Mouse (Mus musculus) testis, adult 2 months (tissue): ENCODE measurements around the gene Bfsp2. TPM values are rescaled to one million over a fixed set of nuclear protein-coding genes. Genes with fewer than 3 reads are reported as not detected.

Experiments
- H3K27ac ChIP-seq: fragments of 200-500 bp; 2 replicates; pipeline ENCODE4 v1.5.1; 2012; ENCODE audit warnings: low read depth, low read length; ENCODE audit not compliant: control insufficient read depth, insufficient read depth
- H3K27me3 ChIP-seq: fragments of 200-500 bp; 2 replicates; pipeline ENCODE4 v1.6.1; 2012; ENCODE audit warnings: mild to moderate bottlenecking, low read length, moderate library complexity; ENCODE audit not compliant: control insufficient read depth, insufficient read depth
- H3K36me3 ChIP-seq: fragments of 200-500 bp; 2 replicates; pipeline ENCODE4 v1.6.1; 2012; ENCODE audit warnings: mild to moderate bottlenecking, low read length; ENCODE audit not compliant: control insufficient read depth, insufficient read depth
- H3K4me1 ChIP-seq: fragments of 200-500 bp; 2 replicates; pipeline ENCODE4 v1.6.1; 2012; ENCODE audit warnings: low read length; ENCODE audit not compliant: control insufficient read depth, insufficient read depth
- H3K4me3 ChIP-seq: fragments of 200-500 bp; 2 replicates; pipeline ENCODE4 v1.5.1; 2012; ENCODE audit warnings: low read depth, mild to moderate bottlenecking, low read length, moderate library complexity, mixed read lengths; ENCODE audit not compliant: control insufficient read depth
- CTCF ChIP-seq: fragments of 200-500 bp; IDR thresholded peaks from 2 replicates; pipeline ENCODE4 v1.5.1; 2012; ENCODE audit warnings: low read depth, mild to moderate bottlenecking, inconsistent platforms, low read length, moderate library complexity; ENCODE audit not compliant: control insufficient read depth, insufficient read depth, insufficient replicate concordance
- POLR2A ChIP-seq: fragments of 200-500 bp; IDR thresholded peaks from 2 replicates; pipeline ENCODE4 v1.6.1; 2012; ENCODE audit warnings: low read depth, mild to moderate bottlenecking, inconsistent platforms, low read length, moderate library complexity; ENCODE audit not compliant: control insufficient read depth
- polyA plus RNA-seq: library from polyadenylated mRNA; depleted of rRNA; stranded (reverse); fragments of >200 nt; gene quantifications from 2 replicates; pipeline ENCODE4 v1.2.3, GENCODE M21; 2012

The Bfsp2 gene
- polyA plus RNA-seq, 1 experiment = 0.74 TPM

DNA sequence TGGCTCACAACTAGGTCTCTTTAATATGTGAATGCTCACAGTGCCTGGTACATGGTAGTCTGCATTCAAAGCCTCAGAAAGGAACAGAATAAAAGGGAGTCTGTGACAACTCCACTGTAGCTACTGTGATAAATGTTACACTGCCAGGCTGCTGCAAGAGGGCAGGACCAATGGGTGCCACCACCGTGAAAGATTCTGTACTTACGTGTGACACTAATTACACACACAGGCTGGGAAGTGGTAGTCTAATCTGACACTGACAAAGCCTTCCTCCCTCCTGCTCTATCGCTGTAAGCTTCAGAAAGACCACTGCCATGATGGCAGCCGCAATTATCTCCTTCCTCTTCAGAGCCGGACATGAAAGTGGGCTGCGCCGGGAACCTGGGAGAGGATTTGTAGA lies 11.3 kb downstream of the Bfsp2 start:
- peaks cover 3% of the 10 kb centered on the region for H3K4me1 ChIP-seq
- H3K27ac ChIP-seq = no peak overlapping the region
- TF ChIP-seq CTCF (no peak), POLR2A (no peak)
- H3K4me3 ChIP-seq = no peak overlapping the region
- no peaks in the 10 kb centered on the region for H3K36me3 ChIP-seq
- H3K27me3 ChIP-seq = no peaks in the 10 kb centered on the region

DNA sequence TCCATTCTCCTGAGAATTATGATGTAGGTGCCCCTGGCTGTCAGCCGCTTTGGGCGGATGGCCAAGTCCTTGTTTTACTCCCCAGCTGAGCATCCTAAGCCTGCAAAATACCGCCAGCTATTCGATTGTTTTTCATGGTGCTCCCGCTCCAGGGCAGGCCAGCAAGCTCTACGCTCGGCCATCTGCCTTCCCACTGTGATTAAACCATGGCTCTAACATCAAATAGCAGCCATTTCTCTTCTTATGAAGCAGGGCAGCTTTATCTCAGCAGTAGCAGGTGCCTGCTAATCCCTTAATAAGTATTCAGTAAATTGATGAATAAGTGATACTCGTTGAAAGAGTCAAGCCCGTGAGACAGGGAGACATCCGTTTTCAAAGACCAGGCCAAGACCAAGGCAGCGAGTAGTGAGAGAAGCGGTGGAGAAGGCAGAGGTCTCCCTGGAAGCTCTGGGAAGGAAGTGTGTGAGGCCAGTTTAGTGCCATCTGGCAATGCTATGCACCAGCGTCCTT lies 14.5 kb downstream of the Bfsp2 start:
- Histone ChIP-seq H3K4me3 (no peak overlapping the region), H3K27ac (no peak overlapping the region), H3K27me3 (no peaks in the 10 kb centered on the region), H3K36me3 (no peaks in the 10 kb centered on the region), H3K4me1 (peaks cover 2% of the 10 kb centered on the region)
- no peak for TF ChIP-seq POLR2A
- no peak for TF ChIP-seq CTCF

DNA sequence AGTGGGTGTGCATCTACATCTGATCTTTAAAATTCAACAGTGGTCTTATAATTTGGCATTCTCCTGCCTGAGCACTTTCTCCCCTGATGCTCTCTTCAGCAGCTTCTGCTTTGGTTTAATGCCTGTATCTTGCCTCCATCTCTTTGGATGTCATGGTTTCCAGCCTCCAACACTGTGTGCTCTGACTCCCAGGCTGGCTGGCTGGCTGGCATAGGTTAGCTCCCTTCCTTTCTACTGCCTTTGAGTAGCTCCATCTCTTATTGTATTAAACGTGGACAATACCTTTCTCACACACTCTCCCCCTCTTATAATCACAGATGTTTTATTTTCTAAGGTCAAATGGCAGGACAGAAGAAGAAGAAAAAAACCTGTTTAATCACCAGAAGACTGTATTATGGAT lies 14.9 kb downstream of the Bfsp2 start:
- H3K4me3 ChIP-seq = no peak overlapping the region
- peaks cover 2% of the 10 kb centered on the region for H3K4me1 ChIP-seq
- TF ChIP-seq CTCF = no peak
- no peak for TF ChIP-seq POLR2A
- H3K36me3 ChIP-seq = no peaks in the 10 kb centered on the region
- H3K27ac ChIP-seq = no peak overlapping the region
- H3K27me3 ChIP-seq = no peaks in the 10 kb centered on the region

DNA sequence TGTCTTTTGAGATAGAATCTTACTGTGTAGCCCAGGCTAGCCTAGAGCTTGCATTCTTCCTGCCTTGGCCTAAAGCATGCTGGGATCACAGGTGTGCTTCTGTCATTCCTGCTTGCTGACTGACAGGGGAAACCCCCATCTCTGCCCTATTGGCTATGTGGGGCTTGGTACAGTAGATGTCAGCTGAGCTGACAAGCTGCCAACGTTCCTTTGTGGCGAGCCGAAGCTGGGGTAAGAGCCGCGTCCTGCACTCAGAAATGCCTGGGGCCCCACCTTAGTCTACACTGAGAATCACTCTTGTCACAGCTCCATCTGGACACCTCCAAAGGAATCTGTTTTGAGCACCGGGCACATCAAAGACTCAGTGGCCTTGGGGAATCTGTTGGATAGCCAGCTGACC lies 16.4 kb downstream of the Bfsp2 start:
- Histone ChIP-seq H3K4me1 (no peaks in the 10 kb centered on the region; the same call in 1 of the 2 replicates), H3K36me3 (no peaks in the 10 kb centered on the region), H3K27ac (no peak overlapping the region), H3K27me3 (no peaks in the 10 kb centered on the region), H3K4me3 (no peak overlapping the region)
- TF ChIP-seq CTCF = no peak
- no peak for TF ChIP-seq POLR2A

DNA sequence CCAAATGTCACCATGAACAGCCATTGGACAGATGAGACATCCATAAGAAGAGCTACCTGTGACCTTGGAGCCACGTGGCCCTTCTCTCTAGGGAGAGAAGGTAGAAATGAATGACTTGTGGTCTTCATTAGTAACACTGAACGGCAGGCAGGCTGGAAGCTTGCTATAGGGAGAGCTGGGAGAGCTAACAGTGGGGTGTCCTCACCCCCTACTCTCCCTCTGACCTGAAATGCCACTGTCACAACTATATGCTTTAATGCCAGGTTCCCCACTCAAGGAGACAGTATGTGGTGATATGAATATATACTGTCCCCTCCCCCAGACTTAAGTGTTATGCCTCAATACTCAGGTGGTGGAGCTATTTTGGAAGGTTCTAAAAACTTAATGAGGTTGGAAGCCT lies 20.4 kb downstream of the Bfsp2 start:
- H3K27me3 ChIP-seq = no peaks in the 10 kb centered on the region
- H3K4me1 ChIP-seq = no peaks in the 10 kb centered on the region; the same call in 1 of the 2 replicates
- H3K4me3 ChIP-seq = no peak overlapping the region
- no peak for TF ChIP-seq POLR2A
- no peak for TF ChIP-seq CTCF
- no peaks in the 10 kb centered on the region for H3K36me3 ChIP-seq
- no peak overlapping the region for H3K27ac ChIP-seq

DNA sequence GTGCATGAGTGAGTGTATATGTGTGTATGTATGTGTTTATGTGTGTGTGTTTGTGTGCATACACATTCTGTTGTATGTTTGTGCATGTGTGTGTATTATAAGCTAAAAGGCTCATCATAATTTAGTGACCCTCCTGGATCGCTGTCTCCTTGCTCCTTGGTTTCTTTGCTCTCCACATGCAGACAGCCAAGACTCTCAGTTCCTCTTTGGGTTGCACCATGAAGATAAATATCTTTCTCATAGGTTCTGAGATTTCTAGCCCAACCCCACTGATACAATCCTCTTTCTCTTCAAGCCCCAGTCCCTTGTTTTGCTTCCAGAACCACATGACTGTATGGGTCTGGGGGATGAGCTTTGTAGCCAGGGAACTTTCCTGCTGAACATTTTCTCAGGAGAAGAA lies 20.9 kb downstream of the Bfsp2 start:
- TF ChIP-seq CTCF (no peak), POLR2A (no peak)
- no peaks in the 10 kb centered on the region for H3K27me3 ChIP-seq

DNA sequence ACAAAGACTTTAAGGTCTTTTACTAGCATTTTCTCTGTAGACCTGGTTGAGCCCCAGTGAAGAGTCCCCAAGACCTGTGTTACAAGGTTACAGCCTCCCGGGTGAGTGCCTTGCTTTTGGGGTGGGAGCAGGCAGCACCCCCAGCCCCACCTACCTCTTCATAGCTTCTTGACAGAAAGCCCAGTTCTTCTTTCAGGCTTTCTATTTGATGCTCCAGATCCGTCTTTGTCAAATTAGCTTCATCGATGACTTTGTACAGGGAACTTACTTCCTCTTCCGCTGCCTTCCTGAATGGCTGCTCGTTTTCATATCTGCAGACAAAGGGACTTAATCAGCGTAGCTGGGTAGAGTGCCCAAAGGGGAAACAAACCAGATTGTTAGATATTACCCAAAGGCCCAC lies 30.6 kb downstream of the Bfsp2 start:
- H3K27me3 ChIP-seq = no peaks in the 10 kb centered on the region
- H3K36me3 ChIP-seq = no peaks in the 10 kb centered on the region
- H3K4me3 ChIP-seq = no peak overlapping the region
- no peaks in the 10 kb centered on the region for H3K4me1 ChIP-seq
- TF ChIP-seq CTCF (no peak), POLR2A (no peak)
- H3K27ac ChIP-seq = no peak overlapping the region

More for the DNA sequence above, 20.9 kb downstream of the Bfsp2 start:
- Histone ChIP-seq H3K27ac (no peak overlapping the region), H3K36me3 (no peaks in the 10 kb centered on the region), H3K4me3 (no peak overlapping the region), H3K4me1 (no peaks in the 10 kb centered on the region; the same call in 1 of the 2 replicates)

DNA sequence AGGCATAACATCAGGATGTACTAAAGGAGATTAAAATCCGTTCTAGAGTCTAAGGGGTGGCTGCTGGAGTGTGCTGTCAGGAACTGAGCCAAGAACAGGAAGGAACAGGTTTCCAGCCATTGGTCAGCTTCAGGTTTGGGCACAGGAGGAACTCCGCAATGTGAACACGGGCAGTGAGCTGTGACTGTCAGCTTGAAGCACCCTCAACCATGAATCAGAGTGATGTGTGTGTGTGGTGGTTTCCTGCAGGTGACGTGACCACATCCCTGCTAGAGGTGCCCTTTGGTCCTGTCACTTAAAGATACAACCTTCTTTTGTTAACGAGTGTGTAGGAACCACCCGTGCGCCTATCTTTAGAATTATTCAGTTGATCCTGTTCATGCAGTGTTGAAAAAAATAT lies 31.1 kb downstream of the Bfsp2 start:
- no peaks in the 10 kb centered on the region for H3K36me3 ChIP-seq
- no peaks in the 10 kb centered on the region for H3K4me1 ChIP-seq
- no peak overlapping the region for H3K27ac ChIP-seq
- no peaks in the 10 kb centered on the region for H3K27me3 ChIP-seq
- no peak overlapping the region for H3K4me3 ChIP-seq
- TF ChIP-seq POLR2A (no peak), CTCF (no peak)
